Mouse (Mus musculus) ES-E14 (cell line): ENCODE measurements around the gene Trnau1ap.

ENCODE experiments used
- CHD2 ChIP-seq: IDR thresholded peaks from 2 replicates; pipeline ENCODE4 v1.6.1; 2014; ENCODE audit warnings: mild to moderate bottlenecking, low read depth, low read length, inconsistent platforms
- MAFK ChIP-seq: IDR thresholded peaks from 2 replicates; pipeline ENCODE4 v1.6.1; 2014; ENCODE audit warnings: mild to moderate bottlenecking, low read depth, low read length, inconsistent platforms; ENCODE audit not compliant: insufficient read depth
- ZC3H11A ChIP-seq: IDR thresholded peaks from 2 replicates; pipeline ENCODE4 v1.6.1; 2012; ENCODE audit warnings: low read depth, mild to moderate bottlenecking, inconsistent platforms, low read length, borderline replicate concordance
- ZNF384 ChIP-seq: IDR thresholded peaks from 2 replicates; pipeline ENCODE4 v1.6.1; 2012; ENCODE audit warnings: low read depth, low read length, inconsistent platforms

DNA sequence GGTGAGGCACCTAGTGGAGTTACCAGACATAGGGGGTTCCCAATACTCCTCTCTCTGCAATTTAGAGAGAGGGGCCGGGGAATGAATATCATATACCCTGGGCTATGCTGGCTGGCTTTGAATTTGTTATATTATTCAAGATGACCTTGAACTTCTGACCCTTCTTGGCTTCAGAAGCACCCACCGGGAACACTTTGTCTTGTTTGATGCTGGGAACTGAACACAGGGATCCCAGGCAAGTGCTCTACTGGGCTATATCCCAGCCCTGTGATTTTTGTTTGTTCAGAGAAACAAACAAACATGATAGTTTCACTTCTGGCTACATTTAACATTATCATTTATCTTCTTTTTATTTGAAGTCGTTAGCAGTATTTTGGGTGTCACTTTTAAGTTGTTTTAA is 26.1 kb upstream of the Trnau1ap start:
- TF ChIP-seq MAFK (no peak), CHD2 (no peak), ZC3H11A (no peak), ZNF384 (no peak)
